Mouse (Mus musculus): ENCODE data around the gene Lin52. TPM values are rescaled to one million over a fixed set of nuclear protein-coding genes. Genes with fewer than 3 reads are reported as not detected.
"Not testable (repeated sequence)": the region's sequence is repeated elsewhere in the genome, so short reads cannot be mapped to it uniquely, and the experiment has no call there.

Lin52 gene
- polyA plus RNA-seq, 1 experiment from 2014 or later, result 14.7 TPM

DNA sequence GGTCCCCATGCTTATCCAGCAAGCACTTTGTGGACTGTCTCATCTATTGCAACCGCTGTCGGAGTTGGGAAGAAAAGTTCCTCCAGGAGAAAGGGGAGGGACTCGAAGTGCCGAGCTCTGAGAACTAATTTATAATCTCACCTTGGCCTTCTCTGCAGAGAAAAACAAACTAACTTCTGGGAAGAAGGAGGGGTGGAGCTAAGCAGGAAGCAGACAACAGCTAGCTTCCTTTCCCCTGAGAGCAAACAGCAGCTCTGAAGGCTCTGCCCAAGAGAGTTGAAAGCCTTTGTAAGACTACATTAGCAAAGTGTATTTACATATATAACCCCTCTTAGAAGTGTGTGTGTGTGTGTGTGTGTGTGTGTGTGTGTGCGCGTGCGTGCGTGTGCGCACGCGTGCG lies 74.2 kb downstream of the Lin52 start:
- Histone ChIP-seq H3K36me3 (ENCODE audit: control insufficient read depth, insufficient read depth, low read length) (no peaks in the 10 kb centered on the region), H3K4me3 (ENCODE audit: control insufficient read depth in 1 of 2, insufficient read depth in 1 of 2, low read depth in 1 of 2, low read length in 2 of 2) (no peak overlapping the region), H3K4me1 (ENCODE audit: control insufficient read depth in 2 of 2, insufficient read depth in 2 of 2, low read length in 2 of 2) (no peaks in the 10 kb centered on the region; a peak in 1 of 4 replicates), H3K9ac (ENCODE audit: low read length) (no peak overlapping the region), H3K4me2 (ENCODE audit: low read length) (no peak overlapping the region), H3K27me3 (ENCODE audit: control insufficient read depth, insufficient read depth, low read length) (no peaks in the 10 kb centered on the region), H3K9me3 (ENCODE audit: control insufficient read depth, low read length) (no peaks in the 10 kb centered on the region), H3K27ac (replicated peaks in 1 of 2; ENCODE audit: control insufficient read depth in 1 of 2, insufficient read depth in 1 of 2, low read depth in 2 of 2, low read length in 2 of 2) (no peak overlapping the region)
- 87% methylated on average over 12 of the region's 12 CpGs for WGBS
- ATAC-seq (ENCODE audit: insufficient number of reproducible peaks, insufficient read depth, low FRiP score, low read depth), result no peak

DNA sequence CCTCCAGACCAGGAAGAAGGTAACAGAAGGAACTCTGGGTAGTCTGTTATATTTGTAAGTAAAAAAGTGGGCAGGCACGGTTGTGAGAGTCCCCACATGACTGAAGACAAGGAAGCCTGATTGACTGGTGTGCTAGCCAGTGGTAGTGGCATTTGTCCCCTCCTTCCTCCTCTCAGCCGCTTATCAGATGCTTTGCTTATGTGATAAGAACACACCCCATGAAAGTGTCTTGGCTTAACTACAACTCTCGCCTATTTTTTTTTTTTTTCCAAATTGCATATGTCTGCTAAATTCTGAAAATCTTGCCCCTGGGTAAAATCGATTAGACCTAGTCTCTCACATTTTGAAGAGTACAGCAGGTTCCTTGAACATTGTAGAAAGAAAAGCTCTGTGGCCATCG lies 79.2 kb downstream of the Lin52 start:
- H3K4me2 ChIP-seq (ENCODE audit: low read length), result no peak overlapping the region
- no peaks in the 10 kb centered on the region for H3K27me3 ChIP-seq (ENCODE audit: control insufficient read depth, insufficient read depth, low read length)
- H3K36me3 ChIP-seq (ENCODE audit: control insufficient read depth, insufficient read depth, low read length), result peaks cover 18% of the 10 kb centered on the region; the same call in 1 of the 2 replicates
- no peak overlapping the region for H3K4me3 ChIP-seq (ENCODE audit: control insufficient read depth in 1 of 2, insufficient read depth in 1 of 2, low read depth in 1 of 2, low read length in 2 of 2)
- 78% methylated on average over 5 of the region's 5 CpGs for WGBS
- H3K9me3 ChIP-seq (ENCODE audit: control insufficient read depth, low read length), result no peaks in the 10 kb centered on the region
- H3K9ac ChIP-seq (ENCODE audit: low read length), result no peak overlapping the region
- no peak for ATAC-seq (ENCODE audit: insufficient number of reproducible peaks, insufficient read depth, low FRiP score, low read depth)
- H3K4me1 ChIP-seq (ENCODE audit: control insufficient read depth in 2 of 2, insufficient read depth in 2 of 2, low read length in 2 of 2), result peaks cover 0 to 2% of the 10 kb centered on the region in 2 experiments; a peak in 1 of 4 replicates
- H3K27ac ChIP-seq (replicated peaks in 1 of 2; ENCODE audit: control insufficient read depth in 1 of 2, insufficient read depth in 1 of 2, low read depth in 2 of 2, low read length in 2 of 2), result no peak overlapping the region

DNA sequence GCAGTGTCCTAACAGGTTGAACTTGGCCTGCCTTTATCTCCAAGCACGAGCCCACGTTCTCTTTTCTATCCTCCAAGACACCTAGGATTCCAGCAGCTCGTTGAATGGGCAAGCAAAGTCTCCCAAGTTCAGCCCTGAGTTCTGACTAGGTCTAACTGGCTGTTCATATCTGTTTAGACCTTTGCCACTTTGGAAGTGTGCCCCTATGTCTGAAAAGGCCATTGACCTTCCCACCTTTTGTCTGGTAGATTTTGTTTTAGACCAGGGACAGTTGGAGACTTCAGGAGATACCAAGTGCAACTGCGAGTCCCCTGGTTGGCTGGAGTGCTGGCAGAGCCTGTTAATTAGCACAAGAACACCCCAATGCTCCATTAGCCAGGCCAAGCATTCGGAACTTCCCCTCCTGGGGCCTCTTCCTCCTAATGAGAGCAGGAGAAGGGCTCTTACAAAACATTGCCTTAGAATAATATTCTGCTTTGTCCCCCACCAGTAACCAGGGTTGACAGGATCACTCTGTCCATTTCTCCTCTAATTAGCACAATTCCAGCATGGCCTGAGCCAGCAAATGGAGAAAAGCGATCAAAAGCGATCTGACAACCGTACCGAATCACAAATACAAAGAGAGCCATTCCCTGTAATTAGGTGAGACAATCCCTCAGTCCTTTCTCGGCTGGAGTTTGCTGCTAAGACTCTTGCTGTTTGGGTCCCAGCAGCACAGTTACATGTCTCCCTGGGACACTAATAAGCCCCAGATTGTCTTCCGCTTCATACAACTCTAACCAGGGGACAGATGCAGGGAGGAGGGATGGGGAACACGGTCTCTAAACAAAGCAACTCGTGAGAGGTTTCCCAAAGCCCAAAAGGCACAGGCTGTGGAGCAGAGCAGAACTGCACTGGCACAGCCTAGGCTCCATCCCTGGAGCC lies 80.9 kb downstream of the Lin52 start:
- H3K36me3 ChIP-seq (ENCODE audit: control insufficient read depth, insufficient read depth, low read length), result peaks cover 18% of the 10 kb centered on the region; the same call in 1 of the 2 replicates
- H3K4me2 ChIP-seq (ENCODE audit: low read length), result no peak overlapping the region
- no peaks in the 10 kb centered on the region for H3K9me3 ChIP-seq (ENCODE audit: control insufficient read depth, low read length)
- H3K4me1 ChIP-seq (ENCODE audit: control insufficient read depth in 2 of 2, insufficient read depth in 2 of 2, low read length in 2 of 2), result 0 out of 4 replicates have a peak, but pooled peaks cover 0 to 2% of the 10 kb centered on the region in 2 experiments
- no peak overlapping the region for H3K4me3 ChIP-seq (ENCODE audit: control insufficient read depth in 1 of 2, insufficient read depth in 1 of 2, low read depth in 1 of 2, low read length in 2 of 2)
- WGBS, result 72% methylated on average over 13 of the region's 13 CpGs
- no peak overlapping the region for H3K9ac ChIP-seq (ENCODE audit: low read length)
- no peak for ATAC-seq (ENCODE audit: insufficient number of reproducible peaks, insufficient read depth, low FRiP score, low read depth)
- H3K27me3 ChIP-seq (ENCODE audit: control insufficient read depth, insufficient read depth, low read length), result no peaks in the 10 kb centered on the region
- no peak overlapping the region for H3K27ac ChIP-seq (replicated peaks in 1 of 2; ENCODE audit: control insufficient read depth in 1 of 2, insufficient read depth in 1 of 2, low read depth in 2 of 2, low read length in 2 of 2)

DNA sequence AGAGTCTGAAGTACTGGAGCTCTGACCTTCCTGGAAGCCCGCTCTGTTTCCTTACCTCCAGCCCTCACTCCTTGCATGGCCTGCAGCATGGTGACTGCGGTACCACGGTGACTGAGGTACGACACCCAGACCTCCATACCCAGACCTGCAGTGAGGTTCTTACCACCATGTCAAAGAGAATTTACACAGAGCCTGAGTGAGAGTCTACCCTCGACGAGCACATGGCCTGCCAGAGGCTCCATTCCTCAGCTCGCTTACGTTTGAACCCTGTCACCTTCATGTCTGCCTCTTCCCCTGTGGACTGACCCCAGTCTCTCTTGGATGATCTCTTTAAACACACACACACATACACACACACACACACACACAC lies 81.6 kb downstream of the Lin52 start:
- Histone ChIP-seq H3K4me3 (ENCODE audit: control insufficient read depth in 1 of 2, insufficient read depth in 1 of 2, low read depth in 1 of 2, low read length in 2 of 2) (no peak overlapping the region), H3K27me3 (ENCODE audit: control insufficient read depth, insufficient read depth, low read length) (no peaks in the 10 kb centered on the region), H3K4me1 (ENCODE audit: control insufficient read depth in 2 of 2, insufficient read depth in 2 of 2, low read length in 2 of 2) (0 out of 4 replicates have a peak, but pooled peaks cover 0 to 2% of the 10 kb centered on the region in 2 experiments), H3K4me2 (ENCODE audit: low read length) (no peak overlapping the region), H3K36me3 (ENCODE audit: control insufficient read depth, insufficient read depth, low read length) (peaks cover 18% of the 10 kb centered on the region; the same call in 1 of the 2 replicates), H3K27ac (replicated peaks in 1 of 2; ENCODE audit: control insufficient read depth in 1 of 2, insufficient read depth in 1 of 2, low read depth in 2 of 2, low read length in 2 of 2) (no peak overlapping the region), H3K9me3 (ENCODE audit: control insufficient read depth, low read length) (no peaks in the 10 kb centered on the region), H3K9ac (ENCODE audit: low read length) (no peak overlapping the region)
- 86% methylated on average over 8 of the region's 8 CpGs for WGBS
- no peak for ATAC-seq (ENCODE audit: insufficient number of reproducible peaks, insufficient read depth, low FRiP score, low read depth)

DNA sequence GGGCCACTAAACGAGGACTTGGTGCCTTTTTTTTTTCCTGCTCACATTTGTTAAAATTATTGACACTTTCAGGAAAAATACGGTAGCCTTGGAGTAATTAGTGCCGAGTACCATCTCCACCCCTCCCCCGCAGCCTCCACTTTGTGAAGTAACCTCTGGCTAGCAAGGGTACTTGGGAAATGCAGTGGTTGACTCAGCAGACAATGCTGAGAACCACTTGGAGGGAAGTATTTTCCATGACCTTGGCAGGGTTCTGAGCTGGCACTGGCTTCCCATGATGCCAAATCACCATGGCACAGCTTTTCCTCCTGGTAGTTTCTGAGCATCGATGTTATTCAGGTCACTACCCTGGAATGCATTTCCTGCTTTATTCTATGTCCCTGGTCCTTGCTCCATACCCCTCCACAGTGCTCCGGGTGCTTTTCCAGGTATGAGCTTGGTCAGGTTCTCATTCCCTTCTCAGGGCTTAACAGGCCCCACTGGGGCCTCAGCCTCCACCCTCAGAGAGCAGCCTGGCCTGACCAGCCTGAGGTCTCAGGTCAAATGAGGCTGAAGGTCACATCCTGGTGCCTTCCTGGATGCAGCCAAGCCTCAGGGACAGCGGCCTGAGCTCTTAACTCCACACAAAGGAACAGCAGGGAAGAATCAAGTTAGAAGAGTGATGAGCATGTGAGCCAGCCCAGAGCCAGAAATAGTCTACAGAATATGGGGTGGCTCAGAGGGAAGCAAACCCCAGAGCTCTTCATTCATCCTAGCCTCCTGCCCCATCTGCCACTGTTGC lies 82.7 kb downstream of the Lin52 start:
- Histone ChIP-seq H3K36me3 (ENCODE audit: control insufficient read depth, insufficient read depth, low read length) (peaks cover 18% of the 10 kb centered on the region; the same call in 1 of the 2 replicates), H3K4me2 (ENCODE audit: low read length) (no peak overlapping the region), H3K9ac (ENCODE audit: low read length) (no peak overlapping the region), H3K4me3 (ENCODE audit: control insufficient read depth in 1 of 2, insufficient read depth in 1 of 2, low read depth in 1 of 2, low read length in 2 of 2) (no peak overlapping the region), H3K4me1 (ENCODE audit: control insufficient read depth in 2 of 2, insufficient read depth in 2 of 2, low read length in 2 of 2) (0 out of 4 replicates have a peak, but pooled peaks cover 0 to 2% of the 10 kb centered on the region in 2 experiments), H3K9me3 (ENCODE audit: control insufficient read depth, low read length) (no peaks in the 10 kb centered on the region), H3K27ac (replicated peaks in 1 of 2; ENCODE audit: control insufficient read depth in 1 of 2, insufficient read depth in 1 of 2, low read depth in 2 of 2, low read length in 2 of 2) (no peak overlapping the region), H3K27me3 (ENCODE audit: control insufficient read depth, insufficient read depth, low read length) (no peaks in the 10 kb centered on the region)
- ATAC-seq (ENCODE audit: insufficient number of reproducible peaks, insufficient read depth, low FRiP score, low read depth), result no peak
- 80% methylated on average over 7 of the region's 7 CpGs for WGBS

DNA sequence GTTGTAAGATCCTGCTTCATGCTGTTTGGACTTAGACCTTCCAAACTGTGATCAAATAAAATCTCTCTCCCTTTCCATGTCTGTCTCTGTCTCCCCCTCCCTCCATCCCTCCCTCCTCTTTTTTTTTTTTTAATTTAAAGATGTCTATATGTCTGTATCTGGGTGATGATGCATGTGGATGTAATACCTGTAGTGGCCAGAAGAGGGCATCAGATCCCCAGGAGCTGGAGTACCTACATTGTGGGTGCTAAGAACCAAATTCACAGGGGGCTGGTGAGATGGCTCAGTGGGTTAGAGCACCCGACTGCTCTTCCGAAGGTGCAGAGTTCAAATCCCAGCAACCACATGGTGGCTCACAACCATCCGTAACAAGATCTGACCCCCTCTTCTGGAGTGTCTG lies 88.3 kb downstream of the Lin52 start:
- not testable (repeated sequence) for H3K9ac ChIP-seq (ENCODE audit: low read length); H3K27ac ChIP-seq (replicated peaks in 1 of 2; ENCODE audit: control insufficient read depth in 1 of 2, insufficient read depth in 1 of 2, low read depth in 2 of 2, low read length in 2 of 2); H3K4me2 ChIP-seq (ENCODE audit: low read length); H3K4me3 ChIP-seq (ENCODE audit: control insufficient read depth in 1 of 2, insufficient read depth in 1 of 2, low read depth in 1 of 2, low read length in 2 of 2); H3K27me3 ChIP-seq (ENCODE audit: control insufficient read depth, insufficient read depth, low read length); H3K9me3 ChIP-seq (ENCODE audit: control insufficient read depth, low read length); H3K4me1 ChIP-seq (ENCODE audit: control insufficient read depth in 2 of 2, insufficient read depth in 2 of 2, low read length in 2 of 2); ATAC-seq (ENCODE audit: insufficient number of reproducible peaks, insufficient read depth, low FRiP score, low read depth); H3K36me3 ChIP-seq (ENCODE audit: control insufficient read depth, insufficient read depth, low read length)
- 92% methylated on average over 3 of the region's 3 CpGs for WGBS

DNA sequence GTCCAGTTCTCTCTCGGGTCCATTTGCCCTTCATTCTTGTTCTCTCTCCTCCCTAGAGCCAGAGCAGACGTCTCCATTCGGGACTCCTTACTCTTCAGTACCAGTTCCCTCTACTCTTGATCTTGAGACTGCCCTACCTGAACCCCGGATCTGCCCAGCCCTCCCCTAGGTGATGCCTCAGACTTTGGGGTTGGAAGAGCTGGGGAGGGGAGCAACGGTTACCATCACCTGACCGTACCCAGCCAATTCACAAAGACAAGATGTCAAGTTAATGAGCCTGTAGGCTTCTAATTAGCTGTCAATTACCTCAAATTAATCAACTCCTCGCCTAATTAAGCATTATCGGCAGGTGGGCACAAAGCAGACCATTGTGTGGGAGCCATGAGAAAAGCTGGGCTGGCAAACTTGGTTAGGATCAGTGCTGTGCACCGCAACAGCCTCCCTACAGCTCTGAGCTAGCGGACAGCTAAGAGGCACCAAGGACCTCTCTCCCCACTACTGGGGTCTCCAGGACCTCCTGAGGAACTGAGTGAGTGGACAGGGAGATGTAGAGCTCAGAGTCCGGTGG lies 90.3 kb downstream of the Lin52 start:
- Histone ChIP-seq H3K4me3 (ENCODE audit: control insufficient read depth in 1 of 2, insufficient read depth in 1 of 2, low read depth in 1 of 2, low read length in 2 of 2) (no peak overlapping the region), H3K27me3 (ENCODE audit: control insufficient read depth, insufficient read depth, low read length) (no peaks in the 10 kb centered on the region), H3K9ac (ENCODE audit: low read length) (no peak overlapping the region), H3K4me2 (ENCODE audit: low read length) (no peak overlapping the region), H3K36me3 (ENCODE audit: control insufficient read depth, insufficient read depth, low read length) (no peaks in the 10 kb centered on the region), H3K4me1 (ENCODE audit: control insufficient read depth in 2 of 2, insufficient read depth in 2 of 2, low read length in 2 of 2) (no peaks in the 10 kb centered on the region), H3K27ac (replicated peaks in 1 of 2; ENCODE audit: control insufficient read depth in 1 of 2, insufficient read depth in 1 of 2, low read depth in 2 of 2, low read length in 2 of 2) (no peak overlapping the region), H3K9me3 (ENCODE audit: control insufficient read depth, low read length) (no peaks in the 10 kb centered on the region)
- no peak for ATAC-seq (ENCODE audit: insufficient number of reproducible peaks, insufficient read depth, low FRiP score, low read depth)
- WGBS, result 82% methylated on average over 11 of the region's 11 CpGs
